Mouse (Mus musculus) neural tube, embryonic 13.5 days (tissue): Measurements from ENCODE around the gene Ppp1r3c. TPM values are rescaled to one million over a fixed set of nuclear protein-coding genes. Genes with fewer than 3 reads are reported as not detected.

Experiments
- ATAC-seq: fragments of 200-750 bp; cut with Nextera tagmentation; 2 replicates; pipeline ENCODE4 v1.8.0; 2017; ENCODE audit warnings: low read depth, mild to moderate bottlenecking, moderate TSS enrichment, moderate library complexity
- H3K27ac ChIP-seq: fragments of 300-500 bp; sonication (generic); replicated peaks from 2 replicates; pipeline ENCODE4 v1.5.1; 2015; ENCODE audit warnings: moderate library complexity, mild to moderate bottlenecking, inconsistent platforms
- H3K27me3 ChIP-seq: fragments of 300-500 bp; sonication (generic); 2 replicates; pipeline ENCODE4 v1.6.1; 2015; ENCODE audit warnings: mild to moderate bottlenecking, inconsistent platforms
- H3K36me3 ChIP-seq: fragments of 300-500 bp; sonication (generic); 2 replicates; pipeline ENCODE4 v1.6.1; 2015; ENCODE audit warnings: mild to moderate bottlenecking, inconsistent platforms
- H3K4me1 ChIP-seq: fragments of 300-500 bp; sonication (generic); replicated peaks from 2 replicates; pipeline ENCODE4 v1.6.1; 2015; ENCODE audit warnings: inconsistent platforms
- H3K4me2 ChIP-seq: fragments of 300-500 bp; sonication (generic); 2 replicates; pipeline ENCODE4 v1.6.1; 2015; ENCODE audit warnings: inconsistent platforms, mild to moderate bottlenecking, moderate library complexity
- H3K4me3 ChIP-seq: fragments of 300-500 bp; sonication (generic); 2 replicates; pipeline ENCODE4 v1.5.1; 2015; ENCODE audit warnings: mild to moderate bottlenecking, inconsistent platforms
- H3K9ac ChIP-seq: fragments of 300-500 bp; sonication (generic); 2 replicates; pipeline ENCODE4 v1.6.1; 2015; ENCODE audit warnings: moderate library complexity, mild to moderate bottlenecking, inconsistent platforms
- H3K9me3 ChIP-seq: fragments of 300-500 bp; sonication (generic); 2 replicates; pipeline ENCODE4 v1.6.1; 2016; ENCODE audit warnings: inconsistent platforms
- WGBS: fragments of 180-500 bp; shearing (Covaris S2); methylation state at CpG from one replicate; pipeline ENCODE4 v1.1.7; 2015; 5-methylcytosine and 5-hydroxymethylcytosine counted together
- polyA plus RNA-seq: library from polyadenylated mRNA; unstranded; fragments of >200 nt; fragmentation: Nextera tagmentation; extraction: Ambion mirVana; gene quantifications from 2 replicates; pipeline ENCODE4 v1.2.1, GENCODE M21; 2015

Gene Ppp1r3c
- polyA plus RNA-seq, 1 experiment from 2014 or later: 9.6 TPM

DNA sequence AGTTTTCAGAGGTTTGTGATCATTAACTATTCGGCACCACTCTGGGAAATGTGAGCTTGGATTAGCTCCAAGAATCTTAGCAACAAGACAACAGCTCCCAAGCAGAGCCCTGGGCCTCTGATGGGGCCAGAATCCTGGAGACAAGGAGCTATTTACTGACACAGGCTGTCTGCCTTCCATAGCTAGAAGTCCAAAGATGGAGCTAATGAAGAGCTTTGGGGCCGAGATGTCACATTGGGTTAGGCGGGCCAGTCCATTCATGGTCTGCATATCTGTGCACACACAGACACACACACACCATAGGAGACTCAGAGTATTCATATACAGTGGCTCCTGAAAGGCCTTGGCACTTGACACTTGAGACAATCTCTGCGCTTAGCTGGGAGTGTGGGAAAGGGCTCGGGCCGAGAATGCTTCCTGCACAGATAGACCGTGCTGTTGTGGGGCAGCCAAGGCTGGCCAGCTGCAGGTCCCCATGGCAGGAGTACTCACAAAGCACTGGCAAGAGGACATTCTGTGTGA lies 39.8 kb downstream of the Ppp1r3c start:
- Histone ChIP-seq H3K36me3 (no peaks in the 10 kb centered on the region), H3K4me3 (no peak overlapping the region), H3K9me3 (peaks cover 3% of the 10 kb centered on the region; the same call in 1 of the 2 replicates), H3K27ac (peak overlapping the region; percentile 77), H3K9ac (no peak overlapping the region), H3K27me3 (no peaks in the 10 kb centered on the region), H3K4me1 (peaks cover 24% of the 10 kb centered on the region), H3K4me2 (no peak overlapping the region)
- 58% methylated on average over 7 of the region's 7 CpGs for WGBS
- ATAC-seq: peak; percentile 80

DNA sequence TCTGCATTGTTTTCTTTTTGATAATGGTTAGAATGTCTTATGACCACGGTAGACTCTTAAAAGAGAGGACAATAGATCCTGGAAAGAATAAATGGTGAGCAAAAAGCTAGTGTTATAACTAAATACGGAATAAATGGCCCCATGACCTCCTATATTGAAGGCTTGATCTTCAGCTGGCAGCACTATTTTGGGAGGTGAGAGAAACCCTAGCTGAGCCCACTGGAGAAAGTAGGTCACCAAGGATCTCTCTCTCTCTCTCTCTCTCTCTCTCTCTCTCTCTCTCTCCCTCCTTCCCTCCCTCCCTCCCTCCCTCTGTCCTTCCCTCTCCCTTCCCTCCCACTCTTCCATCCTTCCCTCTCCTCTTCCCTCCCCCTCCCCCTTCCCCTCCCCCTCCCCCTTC lies 42.9 kb downstream of the Ppp1r3c start:
- 83% methylated on average over 2 of the region's 2 CpGs for WGBS
- Histone ChIP-seq H3K9ac (no peak overlapping the region), H3K4me1 (peaks cover 28% of the 10 kb centered on the region), H3K9me3 (no peaks in the 10 kb centered on the region), H3K4me3 (no peak overlapping the region), H3K27me3 (no peaks in the 10 kb centered on the region), H3K36me3 (no peaks in the 10 kb centered on the region), H3K4me2 (no peak overlapping the region), H3K27ac (no peak overlapping the region)
- ATAC-seq: no peak

DNA sequence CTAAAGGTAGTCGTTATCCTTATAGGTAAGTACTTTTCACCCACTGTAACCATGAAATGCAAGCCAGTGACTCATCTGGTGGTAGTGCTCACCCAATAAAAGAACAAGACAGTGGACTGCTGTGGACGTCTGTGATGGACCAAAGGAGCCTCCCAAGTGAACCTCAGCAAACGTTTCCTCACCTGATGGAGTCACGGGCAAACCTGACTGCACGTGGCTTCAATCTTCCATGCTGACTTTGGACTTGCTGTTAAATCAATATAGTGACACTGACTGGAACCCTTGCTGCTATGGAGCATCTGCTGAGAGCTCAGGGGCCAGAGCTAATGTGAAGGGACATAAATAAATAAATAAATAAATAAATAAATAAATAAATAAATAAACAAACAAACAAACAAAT lies 44.5 kb downstream of the Ppp1r3c start:
- WGBS: 90% methylated on average over 5 of the region's 5 CpGs

DNA sequence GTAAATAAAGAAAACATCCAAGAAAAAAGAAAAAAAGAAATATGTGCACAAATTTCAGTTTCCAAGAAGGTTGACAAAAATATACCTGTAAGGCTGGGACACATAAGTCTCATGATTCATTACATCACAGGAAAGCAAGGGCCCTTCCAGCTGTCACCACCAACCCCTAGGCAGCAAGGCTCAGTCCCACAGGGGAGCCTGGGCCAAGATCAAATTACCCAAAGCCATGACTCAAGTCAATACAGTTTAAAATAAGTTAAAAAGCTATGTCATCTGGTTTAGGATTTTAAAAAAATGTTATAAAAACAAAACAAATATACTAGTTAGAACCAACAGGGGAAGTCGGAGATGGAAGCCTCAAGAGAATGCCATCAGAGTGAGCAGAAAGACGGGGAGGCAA lies 45.2 kb downstream of the Ppp1r3c start:
- peaks cover 19% of the 10 kb centered on the region for H3K4me1 ChIP-seq
- H3K4me3 ChIP-seq: no peak overlapping the region
- no peaks in the 10 kb centered on the region for H3K27me3 ChIP-seq
- no peak overlapping the region for H3K4me2 ChIP-seq
- WGBS: 89% methylated on average over 2 of the region's 2 CpGs
- ATAC-seq: no peak
- no peak overlapping the region for H3K27ac ChIP-seq
- no peaks in the 10 kb centered on the region for H3K9me3 ChIP-seq
- H3K9ac ChIP-seq: no peak overlapping the region
- no peaks in the 10 kb centered on the region for H3K36me3 ChIP-seq

More for the DNA sequence above, 44.5 kb downstream of the Ppp1r3c start:
- no peaks in the 10 kb centered on the region for H3K27me3 ChIP-seq
- ATAC-seq: no peak
- peaks cover 26% of the 10 kb centered on the region for H3K4me1 ChIP-seq
- H3K27ac ChIP-seq: no peak overlapping the region
- H3K9me3 ChIP-seq: no peaks in the 10 kb centered on the region
- H3K4me2 ChIP-seq: no peak overlapping the region
- no peaks in the 10 kb centered on the region for H3K36me3 ChIP-seq
- no peak overlapping the region for H3K9ac ChIP-seq
- no peak overlapping the region for H3K4me3 ChIP-seq

DNA sequence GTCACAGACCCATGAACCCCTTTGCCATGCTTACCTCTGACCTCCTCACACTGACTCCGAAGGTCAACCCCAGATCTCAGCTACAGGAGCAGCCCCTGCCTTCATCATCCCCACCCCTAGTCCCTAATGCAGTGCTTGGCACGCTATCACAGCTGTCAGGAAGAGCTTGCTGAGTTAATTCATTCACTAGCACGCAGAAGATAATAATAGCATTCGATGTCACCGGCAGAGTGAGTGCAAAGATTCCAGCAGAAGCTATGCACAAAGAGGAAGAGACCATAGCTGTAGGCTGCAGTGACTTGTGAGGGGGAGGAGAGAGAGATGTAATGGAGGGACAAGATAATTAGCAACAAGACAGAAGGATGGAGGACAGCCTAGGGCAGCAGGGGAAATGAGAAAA lies 47.2 kb downstream of the Ppp1r3c start:
- ATAC-seq: no peak
- no peak overlapping the region for H3K4me2 ChIP-seq
- H3K27me3 ChIP-seq: no peaks in the 10 kb centered on the region
- WGBS: 49% methylated on average over 5 of the region's 5 CpGs
- 0 out of 2 replicates have a peak overlapping the region, but pooled peaks have one; percentile 64 for H3K27ac ChIP-seq
- H3K4me3 ChIP-seq: no peak overlapping the region
- H3K9me3 ChIP-seq: no peaks in the 10 kb centered on the region
- no peak overlapping the region for H3K9ac ChIP-seq
- H3K36me3 ChIP-seq: no peaks in the 10 kb centered on the region
- H3K4me1 ChIP-seq: peaks cover 13% of the 10 kb centered on the region

DNA sequence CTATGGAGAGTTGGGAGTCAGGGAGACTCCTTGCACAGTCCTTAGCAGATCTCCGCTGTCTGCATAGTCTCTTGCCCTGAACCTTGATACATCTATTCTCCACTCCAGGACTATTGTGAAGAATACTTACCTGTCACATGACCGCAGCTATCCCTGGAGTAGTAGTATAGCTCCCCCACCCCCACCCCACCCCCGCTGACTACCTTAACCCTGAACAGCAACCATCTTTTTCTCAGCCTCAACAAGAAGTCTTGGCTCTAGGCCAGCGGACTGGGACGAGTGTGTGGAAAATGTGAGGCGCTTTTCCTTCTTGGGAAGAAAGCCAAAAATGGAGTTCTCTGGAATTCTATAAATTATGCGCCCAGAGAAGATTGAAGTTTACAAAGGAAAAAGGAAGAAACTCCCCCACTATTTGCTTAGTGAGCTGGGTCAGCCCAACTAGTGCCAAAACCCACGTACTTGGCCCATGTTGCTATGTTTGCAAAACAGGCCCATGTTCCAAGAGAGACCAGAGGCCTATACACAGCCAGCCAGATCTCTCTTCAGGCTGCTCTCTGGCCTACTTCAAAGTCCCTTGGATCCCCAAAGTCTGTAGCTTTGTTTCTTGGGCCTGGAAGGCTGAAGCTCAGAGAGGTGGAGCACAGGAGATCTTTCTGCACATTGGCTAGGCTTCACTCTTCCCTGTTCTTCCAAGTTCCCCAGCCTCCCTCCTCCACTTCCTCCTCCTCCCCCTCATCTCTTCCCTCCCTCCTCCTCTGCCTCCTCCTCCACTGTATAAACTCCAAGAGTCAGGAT lies 48.4 kb downstream of the Ppp1r3c start:
- no peaks in the 10 kb centered on the region for H3K36me3 ChIP-seq
- H3K4me3 ChIP-seq: no peak overlapping the region
- H3K9me3 ChIP-seq: no peaks in the 10 kb centered on the region
- no peaks in the 10 kb centered on the region for H3K27me3 ChIP-seq
- H3K9ac ChIP-seq: no peak overlapping the region
- H3K4me2 ChIP-seq: no peak overlapping the region
- ATAC-seq: peak; percentile 71
- peak overlapping the region; percentile 64 for H3K27ac ChIP-seq
- WGBS: 64% methylated on average over 8 of the region's 8 CpGs
- peaks cover 13% of the 10 kb centered on the region for H3K4me1 ChIP-seq

DNA sequence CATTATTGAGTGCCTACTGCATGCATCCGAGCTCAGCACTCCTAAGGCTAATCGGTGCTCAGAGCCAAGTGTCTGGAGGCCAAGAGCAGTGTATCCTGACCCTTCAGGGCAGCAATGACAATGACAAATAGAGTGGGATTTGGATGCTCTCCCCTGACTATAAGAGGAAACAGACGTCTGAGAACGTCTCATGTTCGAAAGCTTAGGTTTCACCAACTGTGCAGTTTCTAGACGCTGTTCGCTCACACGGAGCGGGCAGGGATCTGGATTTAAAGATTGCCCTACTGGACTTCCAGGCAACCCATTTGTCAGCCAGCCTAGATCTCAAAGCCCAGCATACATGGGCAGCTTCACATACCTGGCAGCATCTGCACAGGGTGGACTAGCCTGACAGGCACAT lies 49.4 kb downstream of the Ppp1r3c start:
- H3K9me3 ChIP-seq: no peaks in the 10 kb centered on the region
- 84% methylated on average over 9 of the region's 9 CpGs for WGBS
- H3K4me1 ChIP-seq: peaks cover 13% of the 10 kb centered on the region
- no peak overlapping the region for H3K9ac ChIP-seq
- H3K4me3 ChIP-seq: no peak overlapping the region
- H3K36me3 ChIP-seq: no peaks in the 10 kb centered on the region
- H3K4me2 ChIP-seq: no peak overlapping the region
- H3K27me3 ChIP-seq: no peaks in the 10 kb centered on the region
- no peak for ATAC-seq
- H3K27ac ChIP-seq: no peak overlapping the region

DNA sequence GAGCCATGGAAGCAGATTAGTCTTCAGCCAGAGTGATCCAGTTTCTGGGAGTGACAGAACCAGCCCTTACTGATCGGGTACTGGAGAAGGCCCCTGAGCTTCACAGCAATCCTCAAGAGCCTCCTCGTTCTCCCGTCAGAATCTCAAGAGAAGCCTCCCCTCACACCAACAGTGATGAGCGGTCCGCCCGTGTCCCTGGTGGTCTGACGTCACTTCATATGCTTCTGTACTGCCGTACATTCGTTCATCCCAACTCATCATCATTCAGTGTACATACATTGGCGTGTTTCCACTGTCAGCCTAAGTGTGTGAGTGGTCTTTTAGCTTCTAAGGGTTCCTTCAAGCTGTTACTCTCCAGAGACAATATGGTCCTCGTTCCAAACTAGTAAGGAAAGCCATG lies 50.4 kb downstream of the Ppp1r3c start:
- 87% methylated on average over 11 of the region's 11 CpGs for WGBS
- Histone ChIP-seq H3K36me3 (no peaks in the 10 kb centered on the region), H3K27ac (no peak overlapping the region), H3K4me2 (no peak overlapping the region), H3K4me3 (no peak overlapping the region), H3K9me3 (no peaks in the 10 kb centered on the region), H3K9ac (no peak overlapping the region), H3K27me3 (no peaks in the 10 kb centered on the region), H3K4me1 (peaks cover 13% of the 10 kb centered on the region)
- no peak for ATAC-seq

DNA sequence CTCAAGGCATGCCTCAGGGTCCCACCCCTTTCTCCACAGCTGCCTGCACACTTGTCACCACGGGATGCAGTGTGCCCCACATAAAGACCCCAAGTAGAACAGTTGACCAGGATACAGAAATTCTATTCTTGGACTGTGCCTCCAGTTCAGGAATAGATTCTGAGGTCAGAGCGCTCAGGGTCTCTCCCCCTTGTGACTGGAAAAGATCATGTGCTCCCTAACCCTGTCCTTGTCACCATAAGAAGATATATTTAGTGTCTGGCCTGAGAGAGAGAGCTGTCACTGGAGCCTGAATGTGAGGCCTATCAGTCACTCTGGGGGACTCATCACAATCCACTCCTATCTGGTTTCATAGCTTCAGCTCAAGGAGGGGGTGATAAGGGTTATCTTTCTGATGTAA lies 53.9 kb downstream of the Ppp1r3c start:
- H3K9ac ChIP-seq: no peak overlapping the region
- H3K4me3 ChIP-seq: no peak overlapping the region
- no peak for ATAC-seq
- H3K27me3 ChIP-seq: no peaks in the 10 kb centered on the region
- no peak overlapping the region for H3K4me2 ChIP-seq
- H3K4me1 ChIP-seq: peaks cover 24% of the 10 kb centered on the region
- H3K9me3 ChIP-seq: no peaks in the 10 kb centered on the region
- H3K36me3 ChIP-seq: no peaks in the 10 kb centered on the region
- H3K27ac ChIP-seq: no peak overlapping the region
- WGBS: 73% methylated on average over 2 of the region's 2 CpGs

Other genes with a start within 250 kb of the Ppp1r3c start
- 7.7 and 8.1 TPM in 2 replicates for gene Hectd2, start 182.0 kb downstream of the Ppp1r3c start, polyA plus RNA-seq
- gene Tnks2, start 97.6 kb upstream of the Ppp1r3c start, polyA plus RNA-seq: 48.4 and 53.2 TPM in 2 replicates
- gene Fgfbp3, start 183.0 kb upstream of the Ppp1r3c start, polyA plus RNA-seq: 110 and 124 TPM in 2 replicates
- gene Btaf1, start 189.4 kb upstream of the Ppp1r3c start, polyA plus RNA-seq: 8.7 and 11.2 TPM in 2 replicates